ENCODE assay signal across 8 mouse cellular contexts in genomic region chr16:87700395-87700765, GRCm38 (mm10). TPM values are rescaled to one million over a fixed set of nuclear protein-coding genes. Genes with fewer than 3 reads are reported as not detected.
DNase-seq lines count a peak whose midpoint lies in the region; ATAC-seq and TF ChIP-seq lines count a peak whose summit lies in the region.

No protein-coding gene starts in this region.

- peak overlapping the region; percentile 68 for H3K4me2 ChIP-seq in lung, embryonic 16.5 days (ENCODE audit: low read depth, low read length)
- H3K4me2 ChIP-seq in forebrain, embryonic 11.5 days (ENCODE audit: low read depth, low read length, severe bottlenecking), result peak overlapping the region; percentile 77
- H3K4me2 ChIP-seq in limb, embryonic 12.5 days, result peak overlapping the region; percentile 76

- ATAC-seq in lung, embryonic 16.5 days (ENCODE audit: low read depth), result no peak
- ATAC-seq in forebrain, embryonic 11.5 days (replicated peaks; ENCODE audit: low FRiP score), result no peak
- no peak for ATAC-seq in limb, embryonic 12.5 days (ENCODE audit: insufficient number of reproducible peaks, insufficient read depth, low FRiP score, low TSS enrichment, low read depth)
- ATAC-seq in monocyte, adult 5-6 weeks (replicated peaks; ENCODE audit: insufficient number of reproducible peaks, low FRiP score, low TSS enrichment, poor library complexity, severe bottlenecking), result no peak

- WGBS in lung, embryonic 16.5 days, result 33% methylated on average over 3 of the region's 3 CpGs
- WGBS in forebrain, embryonic 11.5 days, result 30% methylated on average over 3 of the region's 3 CpGs
- WGBS in limb, embryonic 12.5 days, result 31% methylated on average over 3 of the region's 3 CpGs
- WGBS in olfactory bulb, adult 2 months, result 36% methylated on average over 3 of the region's 3 CpGs

- DNase-seq in lung, postnatal 25 days (ENCODE audit: low spot score), result no peak
- DNase-seq in forebrain, embryonic 11.5 days (ENCODE audit: low spot score), result no peak
- no peak for DNase-seq in cerebellum, adult 9-11 months
- DNase-seq in left cerebral cortex, adult 8-10 months (ENCODE audit: low spot score in 2 of 2), result no peak

- no peak for TF ChIP-seq CTCF in olfactory bulb, adult 2 months (IDR thresholded peaks at IDR 0.05; ENCODE audit: insufficient read depth, low read depth, low read length)

- H3K36me3 ChIP-seq in lung, embryonic 16.5 days (ENCODE audit: control insufficient read depth, insufficient read depth, low read length), result no peaks in the 10 kb centered on the region
- H3K36me3 ChIP-seq in forebrain, embryonic 11.5 days (ENCODE audit: control insufficient read depth, insufficient read depth, low read length), result no peaks in the 10 kb centered on the region
- no peaks in the 10 kb centered on the region for H3K36me3 ChIP-seq in limb, embryonic 12.5 days

- H3K27me3 ChIP-seq in lung, embryonic 16.5 days (ENCODE audit: control insufficient read depth, insufficient read depth, low read depth, low read length), result no peaks in the 10 kb centered on the region
- no peaks in the 10 kb centered on the region; the same call in 1 of the 2 replicates for H3K27me3 ChIP-seq in forebrain, embryonic 11.5 days (ENCODE audit: control insufficient read depth, insufficient read depth, low read length)
- peaks cover 4% of the 10 kb centered on the region; the same call in 1 of the 2 replicates for H3K27me3 ChIP-seq in limb, embryonic 12.5 days

- H3K9ac ChIP-seq in lung, embryonic 16.5 days (ENCODE audit: low read length), result peak overlapping the region; percentile 79
- H3K9ac ChIP-seq in forebrain, embryonic 11.5 days (ENCODE audit: low read length), result peak overlapping the region; percentile 96
- H3K9ac ChIP-seq in limb, embryonic 12.5 days (replicated peaks), result peak overlapping the region; percentile 92; the same call in 1 of the 2 replicates

- H3K4me1 ChIP-seq in lung, embryonic 16.5 days (replicated peaks; ENCODE audit: control insufficient read depth, insufficient read depth, low read length), result peaks cover 13% of the 10 kb centered on the region
- peaks cover 8% of the 10 kb centered on the region for H3K4me1 ChIP-seq in forebrain, embryonic 11.5 days (replicated peaks; ENCODE audit: control insufficient read depth, insufficient read depth, low read length)
- peaks cover 32% of the 10 kb centered on the region for H3K4me1 ChIP-seq in limb, embryonic 12.5 days (replicated peaks)
- peaks cover 9% of the 10 kb centered on the region for H3K4me1 ChIP-seq in olfactory bulb, adult 2 months (ENCODE audit: control insufficient read depth, insufficient read depth, low read length)

- H3K9me3 ChIP-seq in lung, embryonic 16.5 days (ENCODE audit: control insufficient read depth, low read length), result no peaks in the 10 kb centered on the region
- no peaks in the 10 kb centered on the region for H3K9me3 ChIP-seq in forebrain, embryonic 11.5 days (ENCODE audit: control insufficient read depth, low read length)
- no peaks in the 10 kb centered on the region for H3K9me3 ChIP-seq in limb, embryonic 12.5 days

- no peak overlapping the region for H3K27ac ChIP-seq in lung, embryonic 16.5 days (ENCODE audit: low read length)
- H3K27ac ChIP-seq in forebrain, embryonic 11.5 days (ENCODE audit: low read depth, low read length), result 0 out of 2 replicates have a peak overlapping the region, but pooled peaks have one; percentile 86
- H3K27ac ChIP-seq in limb, embryonic 12.5 days, result peak overlapping the region; percentile 90; the same call in 1 of the 2 replicates
- H3K27ac ChIP-seq in olfactory bulb, adult 2 months (ENCODE audit: insufficient read depth, low read depth, low read length), result peak overlapping the region; percentile 78

- H3K4me3 ChIP-seq in lung, embryonic 16.5 days (ENCODE audit: low read length), result peak overlapping the region; percentile 76
- H3K4me3 ChIP-seq in forebrain, embryonic 11.5 days (ENCODE audit: low read depth, low read length), result peak overlapping the region; percentile 83
- peak overlapping the region; percentile 87 for H3K4me3 ChIP-seq in limb, embryonic 12.5 days (replicated peaks)
- H3K4me3 ChIP-seq in olfactory bulb, adult 2 months (ENCODE audit: insufficient read depth, low read depth, low read length), result peak overlapping the region; percentile 93; the same call in 1 of the 2 replicates

- TF ChIP-seq POLR2A in olfactory bulb, adult 2 months (IDR thresholded peaks at IDR 0.05; ENCODE audit: insufficient read depth, low read depth, low read length), result no peak

RNA-seq across cellular contexts. Expression of gene Bach1, which starts 1.6 kb away (rescaled TPM):
- 7.8 and 8.8 TPM in 2 replicates for polyA plus RNA-seq in lung, embryonic 16.5 days (2015; fragmentation: Nextera tagmentation; extraction: Ambion mirVana)
- 18.5 and 18.9 TPM in 2 replicates for polyA plus RNA-seq in forebrain, embryonic 11.5 days (2014; fragmentation: Nextera tagmentation; extraction: Ambion mirVana)
- 19.4 and 20.4 TPM in 2 replicates for polyA plus RNA-seq in limb, embryonic 12.5 days (2016; fragmentation: Nextera tagmentation; extraction: Ambion mirVana)
- polyA plus RNA-seq in olfactory bulb, adult 2 months (2012; ENCODE audit: insufficient read depth, insufficient read length, low replicate concordance, missing spikeins), result not detected in 2 replicates
- 116 to 177 TPM (median 171 TPM) in 3 replicates for total RNA-seq in monocyte, adult 5-6 weeks (2017)
- total RNA-seq in left cerebral cortex, adult 8-10 months (2022), result 10 to 100 TPM; 12.4 to 15.1 (median 13.6) TPM
